Mouse (Mus musculus): ENCODE measurements at regions not wholly inside any gene's neighbourhood (a gene's known extent, or its start where the extent isn't known, plus 50 kb on each side); places are given as distances from the start of the nearest gene placed in this dataset.

DNA sequence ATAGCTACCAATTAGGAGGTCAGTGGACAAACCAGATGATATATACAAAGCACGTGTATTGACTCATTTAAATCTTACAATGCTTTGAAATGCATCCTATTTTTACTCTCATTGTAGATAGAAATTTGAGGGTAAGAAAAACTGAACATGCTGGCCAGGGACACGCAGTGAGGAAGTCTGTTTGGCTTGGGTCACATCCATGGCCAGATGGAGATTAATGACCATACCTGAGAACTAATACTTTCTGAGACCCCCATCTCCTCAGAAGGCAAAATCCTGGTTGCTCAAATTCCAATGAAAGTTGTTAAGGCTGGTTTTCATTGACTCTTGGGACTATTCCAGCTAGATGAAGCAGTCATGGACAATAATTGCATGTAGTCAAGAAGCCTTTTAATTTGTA, 850.3 kb downstream of the Gsdmc2 start:
- no peak for DNase-seq (ENCODE audit: low read depth)

DNA sequence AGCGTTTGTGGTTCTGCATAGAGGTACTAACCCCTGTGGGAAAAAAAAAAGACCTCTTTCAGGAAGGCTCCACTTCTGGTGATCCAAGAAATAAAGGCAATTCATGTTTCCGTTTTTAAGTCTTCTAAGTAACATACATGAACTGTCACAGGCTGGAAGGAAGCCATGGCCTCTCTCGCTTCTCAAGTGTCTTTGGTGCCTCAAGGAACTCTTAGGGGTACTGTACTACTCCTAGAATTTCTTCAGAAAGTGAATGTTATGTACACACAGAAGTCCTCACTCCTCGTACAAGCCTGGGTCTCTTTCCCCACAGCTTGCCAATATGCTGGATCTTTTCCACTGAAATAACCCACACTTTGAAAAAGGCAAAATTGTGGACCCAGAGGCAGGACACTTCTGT, 858.1 kb downstream of the Gsdmc2 start:
- no peak for DNase-seq (ENCODE audit: low read depth)

DNA sequence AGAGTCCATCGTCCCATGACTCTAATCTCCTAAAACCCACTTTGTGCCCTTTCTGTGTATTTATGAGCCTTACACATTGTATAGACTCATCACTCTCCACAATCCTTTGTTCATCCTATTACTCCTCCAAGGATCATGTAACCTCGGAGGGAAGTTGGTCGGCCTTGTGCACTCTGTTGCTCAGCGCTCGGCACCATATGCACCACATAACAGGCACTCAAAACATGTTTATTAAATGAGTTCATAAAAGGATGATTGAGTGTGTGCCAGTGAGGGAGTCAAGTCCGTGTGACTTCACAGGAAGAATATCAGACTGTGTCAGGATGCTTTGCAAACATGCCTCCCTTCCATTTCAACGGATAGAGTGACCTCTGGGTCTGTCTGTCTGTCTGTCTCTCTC, 858.8 kb downstream of the Gsdmc2 start:
- no peak for DNase-seq (ENCODE audit: low read depth)

DNA sequence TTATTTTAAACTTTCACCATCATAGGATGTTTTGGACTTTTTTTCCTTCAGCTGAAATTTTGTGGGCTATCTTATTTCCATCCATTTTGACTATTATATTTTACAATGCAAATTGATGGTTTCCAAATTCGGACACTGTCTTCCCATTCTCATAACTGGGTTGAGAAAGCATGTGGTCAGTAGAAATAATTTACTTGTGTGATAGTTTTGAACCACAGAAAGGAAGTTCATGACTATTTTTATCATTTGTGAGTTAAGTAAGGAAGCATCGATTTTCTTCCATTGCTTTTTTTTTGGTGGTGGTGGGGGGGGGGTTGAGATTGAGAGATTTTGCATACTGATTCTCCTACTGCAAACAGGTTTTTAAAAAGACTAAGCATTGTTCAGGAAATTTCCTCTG, 874.4 kb downstream of the Gsdmc2 start:
- DNase-seq (ENCODE audit: low read depth): no peak

DNA sequence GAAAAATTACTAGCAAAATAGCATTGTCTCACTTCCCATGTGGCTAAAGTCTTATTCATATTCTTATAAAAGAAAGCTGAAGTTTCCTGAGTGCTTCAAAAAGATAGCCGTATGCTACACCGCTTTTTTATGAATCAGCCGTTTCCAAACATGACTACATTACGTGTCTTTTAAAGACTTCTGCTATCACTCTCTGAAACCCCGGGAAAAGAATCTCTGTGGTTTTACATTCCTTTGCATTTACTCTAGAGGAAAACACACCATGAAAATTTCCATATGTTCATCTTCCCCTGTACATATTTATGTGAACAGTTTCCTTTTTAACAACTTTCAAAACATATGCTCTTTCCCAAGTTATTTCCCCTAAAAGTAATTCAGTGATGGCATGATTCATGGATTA, 882.3 kb downstream of the Gsdmc2 start:
- DNase-seq (ENCODE audit: low read depth): no peak

DNA sequence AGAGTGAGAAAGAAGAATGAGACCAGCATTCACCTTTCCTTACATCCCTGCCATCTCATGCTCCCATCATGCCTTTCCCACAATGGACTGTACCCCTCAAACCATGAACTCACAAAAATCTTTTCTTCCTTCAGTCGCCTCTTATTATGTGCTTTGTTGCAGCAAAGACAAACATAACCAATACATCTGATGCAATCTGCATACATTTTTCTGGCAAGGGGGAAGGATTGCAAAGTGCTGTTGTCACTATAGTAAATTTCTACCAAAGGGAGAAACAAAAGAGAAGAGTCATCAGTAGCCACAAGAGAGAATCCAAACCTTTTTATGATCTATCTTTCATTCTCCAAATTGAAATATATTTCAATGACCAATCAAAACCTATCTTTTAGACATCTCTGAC, 884.4 kb downstream of the Gsdmc2 start:
- no peak for DNase-seq (ENCODE audit: low read depth)

DNA sequence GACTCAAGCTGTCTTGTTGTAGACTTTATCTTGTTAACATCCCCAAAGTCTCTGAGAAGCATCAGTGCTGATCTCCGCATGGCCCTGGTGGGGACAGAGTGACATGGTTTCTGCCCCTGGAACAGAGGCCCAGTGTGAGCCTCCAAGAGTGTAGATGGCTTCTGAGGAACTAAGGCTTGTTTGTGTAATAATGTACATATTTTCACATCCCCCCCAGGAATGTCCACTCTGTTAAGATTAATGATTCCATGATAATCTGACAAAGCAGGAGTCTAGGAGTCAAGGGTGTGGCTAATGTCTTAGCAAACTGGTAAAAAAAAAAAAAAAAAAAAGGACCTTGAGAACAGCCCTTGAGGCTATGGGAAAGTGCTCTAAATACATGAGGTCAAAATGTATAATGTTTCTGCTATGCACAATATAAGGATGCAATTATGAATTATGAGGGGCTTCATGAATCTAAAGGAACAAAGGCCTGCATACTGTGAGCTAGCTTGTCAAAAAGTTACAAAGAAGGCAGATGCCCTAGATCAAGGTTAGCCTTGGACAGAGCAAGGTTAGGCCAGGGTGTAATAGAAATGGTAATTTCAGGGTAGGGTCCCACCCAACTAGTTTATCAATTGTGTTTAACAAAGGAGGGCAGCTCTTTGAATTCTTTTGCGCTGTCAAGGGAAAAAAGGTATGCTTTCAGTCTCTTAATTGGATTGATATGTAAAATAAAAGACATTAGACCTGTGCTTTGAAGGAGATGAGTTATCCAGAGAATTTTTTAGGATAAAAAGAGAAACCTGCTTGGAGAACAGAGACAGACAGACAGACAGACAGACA, 886.3 kb downstream of the Gsdmc2 start:
- DNase-seq (ENCODE audit: low read depth): no peak

DNA sequence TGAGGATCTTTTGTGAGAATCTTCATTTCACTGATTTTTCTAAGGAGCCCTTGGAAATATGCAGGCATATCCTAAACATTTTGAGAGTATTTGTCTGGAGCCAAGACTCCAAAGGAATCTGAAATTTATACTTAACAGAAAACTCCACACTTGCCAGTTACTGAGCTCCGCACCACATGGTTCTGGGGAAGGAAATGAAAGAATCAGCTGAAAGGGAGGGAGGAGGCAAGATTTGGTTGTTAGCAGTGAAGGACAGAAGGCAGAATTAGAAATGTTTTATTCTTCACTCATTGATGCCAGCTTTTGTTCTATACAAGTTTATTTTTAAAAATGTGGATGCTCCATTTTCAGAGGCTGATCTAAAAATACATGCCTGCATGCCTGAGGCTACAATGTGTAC, 890.1 kb downstream of the Gsdmc2 start:
- DNase-seq (ENCODE audit: low read depth): no peak

DNA sequence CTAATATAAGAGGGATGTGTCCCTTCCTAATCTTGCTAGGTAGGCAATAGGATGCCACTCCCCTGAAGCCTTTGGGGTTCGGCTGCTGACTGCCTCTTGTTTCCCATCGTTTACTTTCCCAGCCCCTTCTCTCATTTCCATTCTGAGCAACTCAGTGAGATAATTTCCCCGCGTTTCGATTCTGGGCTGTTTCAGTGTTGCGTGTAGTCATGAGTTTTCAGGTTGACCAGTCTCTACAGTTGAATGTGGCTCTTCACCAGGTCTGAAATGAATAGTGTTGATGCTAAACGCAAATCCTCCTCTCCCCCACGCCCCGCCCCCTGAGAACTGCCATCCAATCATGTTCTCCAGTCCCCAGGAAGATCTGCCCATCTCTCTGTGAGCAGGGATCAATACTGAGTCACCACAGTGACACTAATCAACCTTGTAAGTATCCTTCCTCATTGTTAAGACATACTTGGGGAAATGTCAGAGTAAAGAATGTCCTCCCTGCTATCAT, 890.6 kb downstream of the Gsdmc2 start:
- no peak for DNase-seq (ENCODE audit: low read depth)

DNA sequence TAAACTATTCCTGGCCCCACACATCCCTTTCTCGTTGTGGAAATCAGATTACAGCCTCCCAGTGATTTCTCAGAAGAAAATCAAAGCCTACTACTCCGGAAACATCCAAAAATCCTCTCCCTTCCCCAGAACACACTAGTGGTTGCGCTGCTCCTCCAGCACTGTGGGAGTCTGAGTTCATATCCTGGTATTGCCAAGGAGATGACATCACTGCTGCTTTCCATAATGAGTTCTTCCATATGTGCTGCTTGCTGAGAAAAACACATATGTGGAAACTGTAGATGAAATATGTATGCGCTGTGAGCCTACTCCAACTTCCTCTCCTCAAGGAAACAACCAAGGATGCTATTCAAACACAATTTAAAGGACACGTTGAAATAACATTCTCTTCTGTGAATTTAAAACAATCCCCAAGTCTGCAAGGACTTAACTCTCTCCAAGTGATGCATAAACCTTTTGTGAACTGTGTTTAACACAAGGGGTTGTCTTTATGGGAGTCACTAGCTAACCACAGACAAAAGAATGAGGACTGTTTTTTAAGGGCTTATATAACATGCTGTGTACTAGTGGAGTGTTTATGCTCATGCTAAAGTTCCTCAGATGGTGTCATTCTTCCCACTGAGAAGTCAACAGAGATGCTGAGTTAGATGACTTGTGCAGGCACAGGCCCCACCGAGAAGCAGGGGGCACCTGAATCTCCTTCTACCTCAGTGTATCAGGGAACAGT, 891.6 kb downstream of the Gsdmc2 start:
- no peak for DNase-seq (ENCODE audit: low read depth)

DNA sequence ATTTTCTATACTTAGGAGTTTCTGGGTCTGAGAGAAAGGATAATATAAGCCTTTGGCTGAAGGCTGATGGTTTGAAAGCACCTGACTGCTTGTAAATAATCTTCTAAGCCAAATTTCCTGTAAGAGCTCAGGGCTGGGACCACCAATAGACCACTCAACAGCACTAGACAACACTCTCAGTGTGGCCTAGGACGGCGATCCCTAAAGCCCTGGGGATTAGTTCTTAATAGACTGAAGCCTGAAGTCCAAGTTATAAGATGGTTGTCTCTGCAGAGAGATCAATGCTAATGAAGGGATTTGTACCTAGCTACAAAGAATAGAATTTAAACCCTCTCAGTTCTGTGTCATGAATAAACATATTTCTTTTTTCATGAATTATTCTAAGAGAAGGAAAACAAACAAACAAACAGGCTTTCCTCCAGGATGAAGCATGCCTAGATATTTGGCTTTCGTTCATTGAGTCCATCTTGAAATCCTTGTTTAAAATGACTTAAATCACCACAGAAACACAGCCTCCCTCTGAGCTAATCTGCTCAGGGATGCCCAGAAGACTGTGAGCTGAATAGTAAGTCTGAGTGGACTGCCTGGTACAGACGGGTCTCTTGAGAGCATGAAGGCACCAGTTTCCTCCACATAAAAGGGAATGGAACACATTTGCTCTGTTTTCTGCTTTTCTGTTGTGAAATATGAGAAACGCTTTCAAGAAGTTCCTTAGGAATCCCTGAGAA, 892.3 kb downstream of the Gsdmc2 start:
- no peak for DNase-seq (ENCODE audit: low read depth)

DNA sequence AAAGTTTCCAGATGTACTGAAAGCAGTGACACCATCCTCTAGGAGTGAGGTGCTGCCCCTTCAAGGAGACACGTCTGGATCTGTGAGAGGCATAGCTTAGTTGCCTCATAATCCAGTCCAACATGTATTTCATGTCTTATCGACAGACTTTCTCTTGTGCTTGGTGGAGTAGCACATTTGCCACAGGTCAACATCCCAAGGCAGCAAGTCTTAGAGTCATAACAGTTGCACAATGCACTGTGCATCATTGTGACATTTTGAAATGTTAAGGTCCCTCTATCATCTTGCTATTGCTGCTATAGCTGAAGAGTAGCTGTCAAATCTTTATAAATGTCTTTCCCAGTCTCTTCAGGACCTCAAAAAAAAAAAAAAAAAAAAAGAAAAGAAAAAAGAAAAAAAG, 905.6 kb downstream of the Gsdmc2 start:
- no peak for DNase-seq (ENCODE audit: low read depth)

DNA sequence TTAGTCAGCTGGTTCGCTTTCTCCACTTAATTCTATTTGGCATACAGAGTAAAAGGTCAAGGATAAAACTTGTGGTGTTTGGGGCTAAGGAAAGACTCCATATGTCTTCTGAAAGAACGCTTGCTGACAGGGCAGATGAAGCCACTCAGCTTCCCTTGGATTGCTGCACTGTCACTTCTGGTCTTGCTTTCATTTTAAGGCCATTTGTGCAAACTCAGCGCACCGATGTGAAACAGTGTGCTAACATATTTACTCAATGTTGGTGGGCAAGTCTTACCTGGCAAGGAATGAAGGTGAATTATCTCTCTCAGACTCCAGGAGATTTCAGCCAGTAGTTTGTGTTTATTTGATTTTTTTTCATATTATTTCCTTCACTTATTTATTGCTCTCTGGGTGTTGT, 907.2 kb downstream of the Gsdmc2 start:
- no peak for DNase-seq (ENCODE audit: low read depth)

DNA sequence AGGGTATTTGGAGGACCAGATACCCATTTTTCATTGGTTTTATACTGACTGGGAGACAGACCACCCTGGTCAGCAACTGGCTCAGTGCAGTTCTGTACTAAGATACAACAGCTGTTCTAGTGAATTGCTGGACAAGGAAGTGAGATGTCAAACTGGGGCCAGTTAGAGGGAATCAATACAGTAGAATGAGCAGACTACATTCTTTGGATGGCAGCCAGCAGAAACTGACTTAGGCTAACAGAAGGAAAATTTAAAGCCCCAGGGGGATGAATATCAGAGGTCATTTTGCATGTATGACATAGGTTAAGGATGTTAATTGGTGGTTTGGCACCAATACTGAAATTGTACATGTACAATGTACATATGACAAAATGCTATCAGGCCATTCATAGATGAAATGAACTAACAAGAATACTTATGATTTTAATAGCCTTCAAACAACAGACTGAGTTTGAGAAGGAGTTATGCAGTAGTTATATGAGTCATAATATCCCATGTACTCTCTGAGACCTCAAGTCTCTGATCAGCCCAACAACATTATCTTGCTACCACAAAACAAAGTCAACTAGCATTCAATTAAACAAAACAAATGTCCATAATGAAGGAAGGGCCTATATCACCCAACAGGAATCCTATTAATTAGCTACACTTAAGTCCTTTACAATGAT, 910.3 kb downstream of the Gsdmc2 start:
- DNase-seq (ENCODE audit: low read depth): no peak

DNA sequence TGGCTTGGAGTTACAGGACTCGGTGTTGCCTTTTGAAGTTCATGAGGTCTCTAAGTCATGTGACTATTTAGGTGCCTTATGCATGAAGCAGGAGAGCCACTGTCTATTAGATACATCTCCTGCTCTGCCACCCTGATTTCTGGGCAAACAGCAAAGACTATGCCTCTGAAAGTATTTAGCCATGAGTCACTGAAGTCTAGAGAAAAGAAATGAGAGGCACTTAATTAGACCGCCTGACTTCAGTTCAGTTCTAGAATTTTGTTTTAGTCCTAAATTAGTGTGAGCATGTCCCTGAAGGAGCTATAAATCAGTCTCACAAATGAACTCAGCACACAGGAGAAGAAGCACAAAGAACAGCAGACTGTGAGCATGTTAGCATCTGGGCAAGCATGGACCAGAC, 924.5 kb downstream of the Gsdmc2 start:
- no peak for DNase-seq (ENCODE audit: low read depth)

DNA sequence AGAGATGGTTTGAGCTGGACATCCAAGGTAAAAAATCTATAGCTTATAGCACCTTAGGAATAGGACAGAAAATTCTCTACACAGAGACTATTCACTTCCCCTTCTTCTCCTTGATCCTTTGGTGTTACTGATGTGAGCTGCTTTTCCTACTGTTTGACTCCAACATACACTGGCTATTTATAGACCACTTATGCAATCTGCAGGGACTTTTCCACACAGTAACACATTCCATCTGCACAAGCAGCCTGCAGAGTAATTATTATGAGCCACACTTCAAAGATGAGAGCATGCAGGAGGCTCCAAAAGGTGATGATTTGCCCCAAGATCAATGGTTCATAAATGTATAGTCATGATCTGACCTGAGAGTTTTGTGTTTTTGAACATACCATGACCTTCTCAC, 925.7 kb downstream of the Gsdmc2 start:
- no peak for DNase-seq (ENCODE audit: low read depth)

DNA sequence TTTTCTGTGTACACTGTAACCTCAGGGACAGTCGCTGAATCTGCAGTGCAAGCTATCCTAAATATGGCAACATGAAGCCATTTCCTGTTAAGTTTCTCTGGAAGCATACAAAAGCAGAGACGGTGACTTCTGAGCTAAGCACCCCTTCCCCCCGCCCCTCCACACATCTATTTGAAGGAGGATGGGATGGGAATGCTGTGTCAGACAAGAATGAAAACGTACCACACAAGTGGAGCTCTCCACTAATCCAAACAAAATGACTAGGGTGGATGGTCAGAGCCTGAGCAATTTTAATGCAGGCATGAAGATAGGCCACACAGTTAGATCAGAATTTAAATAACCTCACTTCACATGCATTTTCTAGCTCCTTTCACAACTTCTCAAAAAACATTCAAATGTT, 936.6 kb downstream of the Gsdmc2 start:
- DNase-seq (ENCODE audit: low read depth): no peak

DNA sequence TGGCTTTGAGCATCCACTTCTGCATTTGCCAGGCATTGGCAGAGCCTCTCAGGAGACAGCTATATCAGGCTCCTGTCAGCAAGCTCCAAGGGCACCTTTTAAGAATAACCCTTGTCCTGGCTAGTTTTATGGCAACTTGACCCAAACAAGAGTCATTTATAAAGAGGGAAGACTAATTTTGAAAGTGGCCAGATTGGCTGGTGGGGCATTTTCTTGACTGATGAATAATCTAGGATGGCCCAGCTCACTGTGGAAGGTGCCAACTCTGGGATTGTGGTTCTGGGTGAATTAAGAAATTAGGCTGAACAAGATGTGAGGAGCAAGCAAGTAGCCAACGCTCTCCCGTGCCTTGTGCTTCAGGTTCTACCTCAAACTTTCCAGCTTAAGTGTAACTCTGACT, 937.8 kb downstream of the Gsdmc2 start:
- DNase-seq (ENCODE audit: low read depth): no peak

DNA sequence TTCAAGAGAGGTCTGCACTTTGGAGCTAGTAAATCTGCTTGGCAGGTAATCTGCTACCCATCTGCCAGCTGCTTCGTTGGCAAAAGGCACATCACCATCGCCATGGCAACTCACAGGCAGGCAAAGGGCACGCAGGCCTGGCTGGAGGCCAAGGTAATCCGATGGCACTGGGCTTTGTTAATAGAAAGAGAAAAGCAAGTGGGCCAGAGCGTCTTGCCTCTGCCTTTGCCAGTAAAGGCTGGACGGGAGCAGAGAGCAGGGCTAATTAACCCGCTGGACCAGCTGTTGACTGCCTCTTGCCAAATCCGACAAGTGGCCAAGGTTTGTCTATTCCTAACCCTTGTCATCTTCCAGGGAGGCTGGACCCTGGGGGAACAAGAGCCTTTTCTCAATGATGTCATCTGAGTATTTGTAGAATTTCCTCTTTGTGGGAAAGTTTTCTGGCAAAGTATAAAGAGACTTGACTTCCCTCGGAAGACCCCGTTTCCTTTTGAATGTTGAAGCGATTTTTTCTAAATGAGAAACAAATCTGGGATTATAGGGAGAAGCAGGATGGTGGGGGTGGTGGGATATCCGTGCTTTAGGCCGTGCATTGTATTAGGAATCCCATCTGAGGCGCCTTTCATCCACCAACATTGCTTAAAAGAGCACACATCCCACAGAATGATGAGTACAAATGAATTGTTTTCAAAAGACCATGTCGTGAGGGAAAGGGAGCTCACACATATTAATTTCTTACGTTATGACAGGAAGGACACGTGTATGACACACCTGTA, 941.7 kb downstream of the Gsdmc2 start:
- no peak for DNase-seq (ENCODE audit: low read depth)

DNA sequence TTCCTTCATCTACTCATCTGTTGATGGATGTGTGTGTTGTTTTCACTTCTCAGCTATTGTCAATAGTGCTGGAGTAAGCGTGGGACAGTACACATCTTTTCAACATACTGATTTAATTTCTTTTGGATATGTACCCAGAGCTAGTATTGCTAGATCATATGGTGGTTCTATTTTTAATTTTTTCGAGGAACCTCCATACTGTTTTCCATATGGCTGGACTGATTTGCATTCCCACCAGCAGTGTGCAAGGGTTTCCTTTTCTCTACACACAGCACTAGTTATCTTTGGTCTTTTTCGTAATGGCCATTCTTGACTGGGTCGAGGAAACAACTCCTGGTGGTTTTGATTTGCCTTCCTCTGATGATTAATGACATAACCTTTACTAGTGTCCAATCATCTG, 943.0 kb downstream of the Gsdmc2 start:
- DNase-seq (ENCODE audit: low read depth): no peak

DNA sequence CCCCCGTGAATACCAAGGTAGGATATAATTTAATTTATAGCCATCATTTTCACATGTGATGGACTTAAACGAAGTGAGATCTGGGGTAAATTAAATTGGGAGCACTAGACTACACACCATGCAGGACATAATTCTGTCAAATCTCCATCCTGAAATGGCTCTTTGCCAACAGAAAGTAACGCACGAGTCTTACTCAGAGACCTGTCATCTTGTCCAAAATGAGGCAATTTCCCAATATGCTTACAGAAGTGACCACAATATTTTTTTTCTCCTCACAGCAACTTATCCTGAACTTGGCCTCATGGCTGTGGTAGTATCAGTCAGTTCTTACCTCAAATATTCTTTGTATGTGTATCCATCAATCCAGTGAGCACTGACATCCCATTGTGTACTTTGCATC, 955.2 kb downstream of the Gsdmc2 start:
- DNase-seq (ENCODE audit: low read depth): no peak

DNA sequence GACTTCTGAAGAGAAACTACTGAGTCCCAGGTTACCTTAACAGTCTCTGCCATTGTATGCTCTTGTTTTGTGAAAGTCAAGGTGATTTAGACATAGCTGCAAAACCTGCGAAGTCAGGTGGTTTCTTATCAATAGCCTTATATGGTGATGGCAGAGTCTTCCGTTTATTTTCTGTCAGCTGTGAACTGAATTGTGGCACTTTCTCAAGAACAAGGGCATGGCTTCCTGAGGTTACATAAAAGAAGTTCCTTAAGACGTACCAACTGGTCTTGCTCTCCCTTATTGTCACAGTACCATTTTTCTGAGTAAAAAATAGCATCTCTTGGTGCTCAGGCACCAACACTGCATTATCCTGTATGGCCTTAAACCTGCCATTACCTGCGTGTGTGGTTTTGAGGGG, 959.6 kb downstream of the Gsdmc2 start:
- DNase-seq (ENCODE audit: low read depth): no peak

All from c-Kit-positive CD71-negative TER-119-negative erythroid progenitor cells, embryonic 14.5 days (primary cell).